13 mouse cellular contexts compared by ENCODE assay signal in the genomic region with DNA sequence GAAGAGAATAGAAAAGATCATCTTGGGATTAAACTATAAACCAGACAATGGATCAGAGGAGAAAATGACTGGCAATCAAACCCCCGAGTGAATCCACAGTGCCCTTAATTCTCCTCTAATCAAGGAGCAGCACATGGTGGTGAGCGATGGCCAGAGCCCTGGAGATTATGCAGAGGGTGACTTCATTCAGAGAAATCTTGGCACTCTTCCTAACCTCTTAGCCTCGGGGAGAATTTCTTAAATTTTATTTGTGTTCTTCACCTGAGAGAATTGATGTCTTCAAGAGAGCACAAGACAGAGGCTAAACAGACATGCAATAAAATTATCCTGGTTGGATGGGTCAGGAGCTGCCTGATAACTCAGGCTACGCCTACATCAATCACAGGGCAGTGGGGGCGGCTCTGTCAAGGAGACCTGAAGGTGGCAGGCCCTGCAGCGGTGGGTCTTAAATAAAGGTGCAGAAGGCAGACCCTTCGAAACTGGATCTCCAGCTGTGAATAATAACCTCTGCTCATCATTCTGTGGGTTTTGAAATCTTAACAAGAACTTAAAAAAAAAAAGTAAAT.
DNase-seq lines count a peak whose midpoint lies in the region; ATAC-seq and TF ChIP-seq lines count a peak whose summit lies in the region.
"Had no signal": no experiment of that assay in that cellular context is flagged by ENCODE, and none has a peak within 500 bp of the region (broad histone marks: within the 10 kb centered on the region; RNA-seq: fewer than 3 reads in every experiment).

No protein-coding gene starts in this region.

- no peak overlapping the region for H3K4me3 ChIP-seq in cerebellum, adult 2 months (replicated peaks; ENCODE audit: insufficient read depth, low read depth, low read length)
- no peak overlapping the region for H3K4me3 ChIP-seq in heart, adult 2 months
- H3K4me3 ChIP-seq in midbrain, embryonic 14.5 days (replicated peaks; ENCODE audit: low read depth, low read length) = no peak overlapping the region
- H3K4me3 ChIP-seq: limb, embryonic 13.5 days had no signal

- TF ChIP-seq POLR2A in cerebellum, adult 2 months (IDR thresholded peaks at IDR 0.05; ENCODE audit: borderline replicate concordance, insufficient read depth, low read length) = no peak
- no peak for TF ChIP-seq POLR2A in heart, adult 2 months (IDR thresholded peaks at IDR 0.05; ENCODE audit: insufficient read depth, low read depth, low read length)

- no peaks in the 10 kb centered on the region for H3K4me1 ChIP-seq in cerebellum, adult 2 months (ENCODE audit: control insufficient read depth, insufficient read depth, low read length)
- no peaks in the 10 kb centered on the region; the same call in 1 of the 2 replicates for H3K4me1 ChIP-seq in heart, adult 2 months (ENCODE audit: control insufficient read depth, insufficient read depth, low read length)
- H3K4me1 ChIP-seq in midbrain, embryonic 14.5 days (ENCODE audit: control insufficient read depth, insufficient read depth, low read length) = 0 out of 2 replicates have a peak, but pooled peaks cover 5% of the 10 kb centered on the region
- H3K4me1 ChIP-seq: limb, embryonic 13.5 days had no signal

- no peak for TF ChIP-seq CTCF in cerebellum, adult 2 months (IDR thresholded peaks at IDR 0.05; ENCODE audit: borderline replicate concordance, insufficient read depth, low read depth, low read length)
- no peak for TF ChIP-seq CTCF in heart, adult 2 months (IDR thresholded peaks at IDR 0.05)
- TF ChIP-seq CTCF in Patski (IDR thresholded peaks at IDR 0.05) = no peak

- H3K27ac ChIP-seq in cerebellum, adult 2 months (ENCODE audit: insufficient read depth, low read length) = no peak overlapping the region
- no peak overlapping the region for H3K27ac ChIP-seq in heart, adult 2 months
- H3K27ac ChIP-seq in midbrain, embryonic 14.5 days (replicated peaks; ENCODE audit: low read depth, low read length) = peak overlapping the region; percentile 27; the same call in 1 of the 2 replicates
- H3K27ac ChIP-seq: limb, embryonic 13.5 days had no signal

- H3K9ac ChIP-seq in heart, adult 2 months (ENCODE audit: low read depth, low read length) = no peak overlapping the region
- no peak overlapping the region for H3K9ac ChIP-seq in midbrain, embryonic 14.5 days (replicated peaks; ENCODE audit: low read length)
- H3K9ac ChIP-seq: limb, embryonic 13.5 days had no signal

- no peaks in the 10 kb centered on the region for H3K9me3 ChIP-seq in midbrain, embryonic 14.5 days (ENCODE audit: control insufficient read depth, low read length)

- WGBS in cerebellum, adult 2 months = 41% methylated on average over 7 of the region's 7 CpGs
- WGBS in heart, adult 2 months = 41% methylated on average over 7 of the region's 7 CpGs
- WGBS in midbrain, embryonic 14.5 days = 39% methylated on average over 7 of the region's 7 CpGs

- POLR2A ChIA-PET in Patski (lab: Charles Lee) = no interaction called here

- DNase-seq in cerebellum, postnatal 10 days = peak; percentile 26 to 35
- DNase-seq in cerebellum, adult 2 months = no peak
- DNase-seq in heart, postnatal 10 days = peak; percentile 29 to 34
- no peak for DNase-seq in heart, adult 2 months
- DNase-seq in Patski (ENCODE audit: low read depth, low spot score) = peak; percentile 89
- DNase-seq in midbrain, embryonic 14.5 days = peak; percentile 57
- no peak for DNase-seq in thymus, postnatal 14 days
- no peak for DNase-seq in lung, postnatal 4 days
- DNase-seq: adrenal gland, postnatal 10 days; gastrocnemius, postnatal 14 days; kidney, adult 18-20 months; kidney, postnatal 4 days had no signal

- no peaks in the 10 kb centered on the region for H3K27me3 ChIP-seq in cerebellum, adult 2 months (ENCODE audit: control insufficient read depth, insufficient read depth, low read length)
- no peaks in the 10 kb centered on the region for H3K27me3 ChIP-seq in heart, adult 2 months (ENCODE audit: control insufficient read depth, insufficient read depth, low read length)
- no peaks in the 10 kb centered on the region for H3K27me3 ChIP-seq in Patski
- H3K27me3 ChIP-seq in midbrain, embryonic 14.5 days (ENCODE audit: control insufficient read depth, insufficient read depth, low read length) = no peaks in the 10 kb centered on the region
- H3K27me3 ChIP-seq: limb, embryonic 13.5 days had no signal

- no peaks in the 10 kb centered on the region for H3K79me2 ChIP-seq in heart, adult 2 months (replicated peaks; ENCODE audit: control insufficient read depth, insufficient read depth, low read length)

- no peak overlapping the region for H3K4me2 ChIP-seq in midbrain, embryonic 14.5 days (ENCODE audit: low read length)
- H3K4me2 ChIP-seq: limb, embryonic 13.5 days had no signal

- CTCF ChIA-PET in Patski (lab: Charles Lee) = interaction anchor here (1.4 kb wide), 1 partner anchor 21 kb away, joined by 6 read pairs; no protein-coding TSS in a partner anchor

- no peaks in the 10 kb centered on the region for H3K36me3 ChIP-seq in heart, adult 2 months (ENCODE audit: control insufficient read depth, insufficient read depth, low read length)
- H3K36me3 ChIP-seq in midbrain, embryonic 14.5 days (ENCODE audit: control insufficient read depth, insufficient read depth, low read length) = no peaks in the 10 kb centered on the region
- H3K36me3 ChIP-seq: limb, embryonic 13.5 days had no signal

- peak; percentile 93 for ATAC-seq in Patski
- peak; percentile 53; the same call in 1 of the 2 replicates for ATAC-seq in midbrain, embryonic 14.5 days (ENCODE audit: low FRiP score, low TSS enrichment)

- in situ Hi-C loops in Patski (cut with MboI; ENCODE audit: low pct_unique_long_range_greater_than_20kb) = no loop called here

- intact Hi-C loops in heart, postnatal 10 days (cut with DNase I) = loop anchor here (5.0 kb wide), 1 partner anchor 44 kb away; no protein-coding TSS in a partner anchor
- intact Hi-C loops in heart, adult 2 months (cut with DNase I) = loop anchor here (10.0 kb wide), 1 partner anchor 136 kb away; no protein-coding TSS in a partner anchor

- no peak for TF ChIP-seq EP300 in heart, adult 2 months (IDR thresholded peaks at IDR 0.05; ENCODE audit: insufficient read depth, low read depth, low read length)

Comparison
In these comparisons a context has a peak if more than half of its experiments do, and no peak if none do; other contexts are left out.
1. DNase-seq: peak in cerebellum, postnatal 10 days (2 of 2), heart, postnatal 10 days (2 of 2), Patski (single experiment) and midbrain, embryonic 14.5 days (single experiment); none in cerebellum, adult 2 months (0 of 2), heart, adult 2 months (0 of 2), thymus, postnatal 14 days (single experiment) and lung, postnatal 4 days (0 of 2).